Mouse (Mus musculus) frontal cortex, adult (tissue): ENCODE data around the gene Tmem170.

Experiments
- ATAC-seq: cut with Nextera tagmentation; 2 replicates; pipeline ENCODE4 v1.9.2; 2017; ENCODE audit warnings: mild to moderate bottlenecking, moderate library complexity, mixed read lengths; ENCODE audit not compliant: low TSS enrichment

The Tmem170 gene

GRCm38 (mm10) chr8:111813818-111814217 is 62.7 kb downstream of the Tmem170 start:
- no peak for ATAC-seq
